Mouse (Mus musculus) forebrain, embryonic 12.5 days (tissue): ENCODE results near the gene Mlana. TPM values are rescaled to one million over a fixed set of nuclear protein-coding genes. Genes with fewer than 3 reads are reported as not detected.

Experiments
- ATAC-seq: fragments of 200-750 bp; cut with Nextera tagmentation; 2 replicates; pipeline ENCODE4 v1.8.0; 2017; ENCODE audit warnings: moderate TSS enrichment; ENCODE audit not compliant: low FRiP score
- H3K27ac ChIP-seq: fragments of 300-500 bp; sonication (generic); 2 replicates; pipeline ENCODE4 v1.5.1; 2016; ENCODE audit warnings: mild to moderate bottlenecking
- H3K27me3 ChIP-seq: fragments of 300-500 bp; sonication (generic); 2 replicates; pipeline ENCODE4 v1.6.1; 2016; ENCODE audit warnings: mild to moderate bottlenecking
- H3K36me3 ChIP-seq: fragments of 300-500 bp; sonication (generic); replicated peaks from 2 replicates; pipeline ENCODE4 v1.6.1; 2016; ENCODE audit warnings: mild to moderate bottlenecking
- H3K4me1 ChIP-seq: fragments of 300-500 bp; sonication (generic); 2 replicates; pipeline ENCODE4 v1.6.1; 2016
- H3K4me2 ChIP-seq: fragments of 300-500 bp; sonication (generic); 2 replicates; pipeline ENCODE4 v1.6.1; 2016; ENCODE audit warnings: mild to moderate bottlenecking, moderate library complexity
- H3K4me3 ChIP-seq: fragments of 300-500 bp; sonication (generic); replicated peaks from 2 replicates; pipeline ENCODE4 v1.5.1; 2016; ENCODE audit warnings: mild to moderate bottlenecking
- H3K9ac ChIP-seq: fragments of 300-500 bp; sonication (generic); 2 replicates; pipeline ENCODE4 v1.6.1; 2016; ENCODE audit warnings: mild to moderate bottlenecking
- H3K9me3 ChIP-seq: fragments of 300-500 bp; sonication (generic); 2 replicates; pipeline ENCODE4 v1.6.1; 2016
- WGBS: fragments of 180-500 bp; shearing (Covaris S2); methylation state at CpG from one replicate; pipeline ENCODE4 v1.1.7; 2016; 5-methylcytosine and 5-hydroxymethylcytosine counted together
- polyA plus RNA-seq: library from polyadenylated mRNA; unstranded; fragments of >200 nt; fragmentation: Nextera tagmentation; extraction: Ambion mirVana; gene quantifications from 2 replicates; pipeline ENCODE4 v1.2.1, GENCODE M21; 2016

Mlana gene
- polyA plus RNA-seq, 1 experiment from 2014 or later = not detected

DNA sequence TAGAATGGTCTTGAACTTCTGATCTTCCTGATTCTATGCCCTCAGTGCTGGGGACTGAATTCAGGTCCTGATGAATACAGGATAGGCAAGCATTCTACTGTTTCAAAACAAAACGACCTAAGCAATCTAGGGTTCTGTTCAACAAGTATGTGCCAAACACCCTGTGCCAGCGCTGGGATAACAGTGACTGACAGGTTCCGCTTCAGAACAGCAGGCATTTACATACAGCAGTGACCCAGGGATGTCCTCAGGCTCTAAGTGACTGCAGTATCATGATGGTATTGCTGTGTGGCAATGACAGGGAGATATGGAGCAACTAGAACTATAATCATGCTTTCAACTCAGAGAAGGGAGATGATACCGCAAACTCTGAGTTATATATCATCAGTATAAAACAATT is 15.8 kb downstream of the Mlana start:
- Histone ChIP-seq H3K4me1 (no peaks in the 10 kb centered on the region), H3K9ac (no peak overlapping the region), H3K36me3 (peaks cover 28% of the 10 kb centered on the region), H3K4me3 (no peak overlapping the region), H3K9me3 (no peaks in the 10 kb centered on the region), H3K27ac (no peak overlapping the region), H3K27me3 (no peaks in the 10 kb centered on the region), H3K4me2 (no peak overlapping the region)
- no peak for ATAC-seq
- WGBS = 81% methylated on average over 4 of the region's 4 CpGs

DNA sequence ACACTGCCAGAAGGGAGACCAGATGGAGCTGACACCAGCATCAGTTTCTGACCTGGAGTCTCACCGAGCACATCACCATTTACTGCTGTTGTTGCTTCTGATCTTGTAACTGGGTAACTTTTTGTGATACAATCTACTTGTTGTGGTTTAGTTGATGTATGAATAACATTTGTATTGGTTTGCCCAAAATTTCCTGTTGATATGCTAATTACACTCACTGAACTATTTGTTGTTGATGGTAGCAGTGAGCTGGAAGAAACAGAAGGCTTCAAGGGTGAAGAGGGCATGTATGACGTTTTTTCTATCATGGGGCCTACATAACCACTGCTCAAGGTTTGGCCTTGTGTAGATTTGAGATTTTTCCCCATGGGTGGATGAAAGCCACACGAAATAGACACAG is 20.2 kb downstream of the Mlana start:
- Histone ChIP-seq H3K4me3 (no peak overlapping the region), H3K36me3 (peaks cover 37% of the 10 kb centered on the region), H3K9me3 (no peaks in the 10 kb centered on the region), H3K27me3 (no peaks in the 10 kb centered on the region), H3K27ac (no peak overlapping the region), H3K9ac (no peak overlapping the region), H3K4me2 (no peak overlapping the region), H3K4me1 (no peaks in the 10 kb centered on the region)
- ATAC-seq = no peak
- 90% methylated on average over 3 of the region's 3 CpGs for WGBS

DNA sequence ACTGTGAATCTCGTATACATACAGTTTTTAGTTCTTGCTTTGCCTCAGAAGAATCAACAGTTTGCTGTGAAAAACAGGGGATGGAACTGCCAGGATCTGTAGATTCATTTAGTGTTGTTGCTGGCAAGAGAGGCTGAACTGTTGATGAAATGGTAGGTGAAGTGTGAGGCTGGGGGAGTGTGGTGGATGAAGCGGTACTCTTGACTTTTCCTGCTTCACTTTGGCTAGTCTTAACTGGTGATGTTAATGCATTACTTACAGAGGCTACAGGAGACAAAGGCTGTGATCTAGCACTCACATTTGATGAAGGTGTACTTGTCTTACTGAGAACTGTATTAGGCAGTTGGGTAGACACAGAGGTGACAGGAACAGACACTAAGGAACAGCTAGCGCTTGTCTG is 20.9 kb downstream of the Mlana start:
- no peak overlapping the region for H3K4me2 ChIP-seq
- no peak for ATAC-seq
- H3K4me1 ChIP-seq = no peaks in the 10 kb centered on the region
- peaks cover 37% of the 10 kb centered on the region for H3K36me3 ChIP-seq
- no peak overlapping the region for H3K27ac ChIP-seq
- H3K4me3 ChIP-seq = no peak overlapping the region
- H3K9me3 ChIP-seq = no peaks in the 10 kb centered on the region
- no peaks in the 10 kb centered on the region for H3K27me3 ChIP-seq
- WGBS = 96% methylated on average over 3 of the region's 3 CpGs
- H3K9ac ChIP-seq = no peak overlapping the region

- no peak overlapping the region for H3K27ac ChIP-seq
- no peaks in the 10 kb centered on the region for H3K36me3 ChIP-seq
- no peaks in the 10 kb centered on the region for H3K27me3 ChIP-seq
- H3K4me3 ChIP-seq = no peak overlapping the region
- no peaks in the 10 kb centered on the region for H3K9me3 ChIP-seq
- no peak overlapping the region for H3K4me2 ChIP-seq
- WGBS = 83% methylated on average over 3 of the region's 3 CpGs
- H3K9ac ChIP-seq = no peak overlapping the region
- ATAC-seq = no peak
- H3K4me1 ChIP-seq = no peaks in the 10 kb centered on the region
Measured at GRCm38 (mm10) chr19:29735421-29735820, 37.8 kb downstream of the Mlana start.

DNA sequence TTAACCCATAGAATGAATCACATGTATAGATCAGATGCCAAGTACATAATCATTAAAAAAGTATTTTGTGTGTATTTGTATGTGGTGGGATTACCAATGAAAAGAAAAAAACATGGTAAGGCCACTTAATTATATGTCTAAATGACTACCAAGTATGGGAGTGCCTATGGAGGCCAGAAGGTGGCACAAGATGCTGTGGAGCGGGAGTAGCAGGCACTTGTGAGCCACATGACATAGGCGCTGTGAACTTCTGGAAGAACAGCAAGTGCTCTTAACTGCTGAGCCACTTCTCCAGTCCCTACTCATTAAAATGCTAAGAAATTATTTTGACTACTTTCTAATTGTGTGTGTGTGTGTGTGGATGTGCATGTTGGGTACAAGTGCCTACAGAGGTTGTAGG is 42.0 kb downstream of the Mlana start:
- Histone ChIP-seq H3K4me1 (no peaks in the 10 kb centered on the region), H3K9ac (no peak overlapping the region), H3K27ac (no peak overlapping the region), H3K27me3 (no peaks in the 10 kb centered on the region), H3K4me3 (no peak overlapping the region), H3K36me3 (no peaks in the 10 kb centered on the region), H3K4me2 (no peak overlapping the region), H3K9me3 (no peaks in the 10 kb centered on the region)
- no peak for ATAC-seq
- 87% methylated on average over 2 of the region's 2 CpGs for WGBS

DNA sequence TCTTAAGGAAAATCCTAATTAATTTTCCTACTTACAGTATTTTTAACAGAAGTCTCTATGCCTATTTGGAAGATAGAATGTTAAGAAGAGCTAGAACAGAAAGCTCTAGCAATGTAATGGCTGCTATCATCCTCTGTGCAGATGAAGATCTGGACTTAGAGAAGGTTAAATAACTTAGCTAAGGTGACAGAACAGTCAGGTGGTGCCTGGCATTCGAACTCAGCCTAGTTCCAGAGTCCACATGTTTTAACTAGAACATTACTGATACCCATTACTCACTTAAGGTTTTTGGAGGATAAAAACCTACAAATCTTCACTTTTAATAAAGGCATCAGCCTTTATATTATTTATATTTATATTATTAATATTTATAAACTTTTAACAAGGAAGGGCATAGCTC is 43.0 kb downstream of the Mlana start:
- no peak overlapping the region for H3K4me3 ChIP-seq
- no peaks in the 10 kb centered on the region for H3K36me3 ChIP-seq
- ATAC-seq = no peak
- no peak overlapping the region for H3K4me2 ChIP-seq
- H3K27me3 ChIP-seq = no peaks in the 10 kb centered on the region
- no peaks in the 10 kb centered on the region for H3K4me1 ChIP-seq
- H3K27ac ChIP-seq = no peak overlapping the region
- no peaks in the 10 kb centered on the region for H3K9me3 ChIP-seq
- H3K9ac ChIP-seq = no peak overlapping the region
- 88% methylated on average over 1 of the region's 1 CpGs for WGBS

DNA sequence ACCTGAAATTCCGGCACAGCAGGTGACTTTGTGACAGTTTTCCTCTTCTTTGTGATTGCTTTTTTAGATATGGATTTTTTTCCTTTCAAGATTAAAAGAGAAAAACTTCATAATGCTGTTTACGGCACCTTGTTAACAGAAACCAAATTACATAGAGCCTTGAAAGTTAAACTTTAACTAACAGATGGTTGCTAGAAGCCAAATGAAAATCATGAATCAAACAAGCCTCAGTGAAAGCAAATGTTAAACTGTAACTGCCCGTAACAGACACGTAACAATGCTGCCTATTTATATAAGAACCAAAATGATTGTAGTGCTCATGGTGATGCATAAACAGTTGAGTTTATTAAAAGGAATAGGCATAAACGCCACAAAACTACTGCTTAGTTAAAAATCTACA is 45.9 kb downstream of the Mlana start:
- ATAC-seq = no peak
- WGBS = 86% methylated on average over 5 of the region's 5 CpGs
- no peaks in the 10 kb centered on the region for H3K27me3 ChIP-seq

GRCm38 (mm10) chr19:29750994-29751393 is 53.4 kb downstream of the Mlana start:
- Histone ChIP-seq H3K4me3 (no peak overlapping the region), H3K27me3 (no peaks in the 10 kb centered on the region), H3K9ac (no peak overlapping the region), H3K4me2 (no peak overlapping the region), H3K36me3 (no peaks in the 10 kb centered on the region), H3K27ac (no peak overlapping the region), H3K9me3 (no peaks in the 10 kb centered on the region), H3K4me1 (no peaks in the 10 kb centered on the region)
- 90% methylated on average over 3 of the region's 3 CpGs for WGBS
- no peak for ATAC-seq

More for the DNA sequence above, 45.9 kb downstream of the Mlana start:
- H3K4me3 ChIP-seq = no peak overlapping the region
- H3K9ac ChIP-seq = no peak overlapping the region
- H3K36me3 ChIP-seq = no peaks in the 10 kb centered on the region
- H3K4me2 ChIP-seq = no peak overlapping the region
- H3K27ac ChIP-seq = no peak overlapping the region
- no peaks in the 10 kb centered on the region for H3K4me1 ChIP-seq
- no peaks in the 10 kb centered on the region for H3K9me3 ChIP-seq

- WGBS = 92% methylated on average over 2 of the region's 2 CpGs
- no peak overlapping the region for H3K9ac ChIP-seq
Measured at GRCm38 (mm10) chr19:29753939-29754338, 56.3 kb downstream of the Mlana start.

More at GRCm38 (mm10) chr19:29753939-29754338, 56.3 kb downstream of the Mlana start:
- Histone ChIP-seq H3K36me3 (no peaks in the 10 kb centered on the region), H3K4me3 (no peak overlapping the region), H3K27me3 (no peaks in the 10 kb centered on the region), H3K4me2 (no peak overlapping the region), H3K4me1 (no peaks in the 10 kb centered on the region), H3K27ac (no peak overlapping the region), H3K9me3 (no peaks in the 10 kb centered on the region)
- no peak for ATAC-seq

Other genes with a start within 250 kb of the Mlana start
- gene Ric1, start 175.5 kb upstream of the Mlana start, polyA plus RNA-seq = 11.7 and 12.1 TPM in 2 replicates
- gene Ermp1, start 49.4 kb upstream of the Mlana start, polyA plus RNA-seq = 13.5 and 14.6 TPM in 2 replicates
- 7.7 and 8.2 TPM in 2 replicates for gene 9930021J03Rik, start 108.2 kb downstream of the Mlana start, polyA plus RNA-seq
- gene Ranbp6, start 115.2 kb downstream of the Mlana start, polyA plus RNA-seq = 38.2 and 40.7 TPM in 2 replicates
- 0.52 and 0.62 TPM in 2 replicates for gene Il33, start 227.3 kb downstream of the Mlana start, polyA plus RNA-seq